Mouse (Mus musculus) olfactory bulb, adult 2 months (tissue): Measurements from ENCODE around the gene Mlec.

Experiments
- CTCF ChIP-seq: fragments of 200-500 bp; IDR thresholded peaks from 2 replicates; pipeline ENCODE4 v1.5.1; 2012; ENCODE audit warnings: low read depth, mild to moderate bottlenecking, low read length, moderate library complexity; ENCODE audit not compliant: insufficient read depth
- POLR2A ChIP-seq: fragments of 200-500 bp; IDR thresholded peaks from 2 replicates; pipeline ENCODE4 v1.6.1; 2012; ENCODE audit warnings: mild to moderate bottlenecking, low read depth, low read length, moderate library complexity; ENCODE audit not compliant: insufficient read depth

DNA sequence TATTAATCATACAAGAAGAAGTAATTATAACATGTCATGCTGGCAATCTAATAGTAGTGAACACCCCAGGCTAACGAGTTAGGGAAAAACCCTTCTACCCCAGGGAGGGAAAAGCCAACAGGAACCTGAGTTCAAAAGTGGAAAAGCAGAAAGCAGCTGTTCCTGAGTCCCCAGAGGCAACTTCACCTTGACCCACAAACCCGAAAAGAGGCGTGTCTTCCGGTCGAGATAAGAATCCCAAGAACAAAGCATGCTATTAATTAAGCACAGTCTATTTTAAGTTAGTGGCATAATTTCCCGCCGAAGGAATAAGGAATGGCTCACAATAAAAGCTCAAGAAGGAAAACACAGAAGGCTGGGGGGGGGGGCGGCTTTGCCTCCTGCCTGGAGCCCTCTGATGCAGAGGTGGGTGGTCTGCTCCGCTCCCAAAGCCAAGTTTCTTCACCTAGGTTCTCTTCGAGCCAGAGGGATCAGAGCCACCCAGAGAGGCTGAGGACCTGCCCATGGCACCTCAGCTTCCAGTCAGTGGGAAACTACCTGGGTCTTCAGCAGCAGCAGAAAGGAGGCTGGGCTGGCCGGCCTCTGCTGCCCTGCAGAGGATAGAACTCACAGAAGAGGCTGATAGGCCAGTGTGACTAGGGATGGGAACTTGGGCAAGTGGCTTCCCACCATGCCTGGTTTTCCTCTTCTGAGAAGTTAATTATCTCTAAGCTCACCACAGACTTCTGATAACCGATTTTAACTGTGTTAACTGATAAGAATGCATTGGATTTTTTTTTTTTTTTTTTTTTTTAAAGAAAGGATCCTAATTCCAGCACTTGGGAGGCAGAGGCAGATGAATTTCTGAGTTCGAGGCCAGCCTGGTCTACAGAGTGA lies 3.3 kb upstream of the Mlec start:
- no peak for TF ChIP-seq CTCF
- no peak for TF ChIP-seq POLR2A
